Mouse (Mus musculus) spleen, adult 2 months (tissue): ENCODE data around the gene Fras1.

Experiments
- CTCF ChIP-seq: fragments of 200-500 bp; IDR thresholded peaks from 2 replicates; pipeline ENCODE4 v1.5.1; 2011; ENCODE audit warnings: mild to moderate bottlenecking, inconsistent platforms; ENCODE audit not compliant: insufficient read depth, insufficient read length, insufficient replicate concordance; ENCODE audit errors: extremely low read depth
- POLR2A ChIP-seq: fragments of 200-500 bp; IDR thresholded peaks from 2 replicates; pipeline ENCODE4 v1.6.1; 2011; ENCODE audit warnings: low read depth, low read length, inconsistent platforms

DNA sequence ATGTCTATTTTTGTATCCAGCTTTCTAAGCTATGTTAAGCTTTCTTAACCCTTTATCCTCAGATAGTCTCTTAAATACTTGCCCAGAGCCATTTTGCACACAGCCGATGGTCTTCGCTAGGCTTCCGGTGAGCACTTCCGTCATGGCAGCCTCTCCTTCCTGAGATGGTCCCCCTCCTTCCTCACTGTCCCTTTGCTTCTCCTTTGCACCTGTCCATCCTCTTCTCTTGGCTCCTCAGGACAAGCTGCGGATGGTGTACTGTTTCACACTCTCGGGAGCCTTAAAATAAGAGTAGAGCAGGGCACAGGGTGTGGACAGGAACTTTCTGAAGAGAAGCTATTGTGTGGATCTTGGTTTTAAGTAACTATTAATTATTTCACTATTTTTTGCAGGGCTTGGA, 33.2 kb upstream of the Fras1 start:
- TF ChIP-seq CTCF: no peak
- no peak for TF ChIP-seq POLR2A
